Mouse (Mus musculus) kidney, postnatal 0 days (tissue): ENCODE results near the gene Ankib1. TPM values are rescaled to one million over a fixed set of nuclear protein-coding genes. Genes with fewer than 3 reads are reported as not detected.

ENCODE experiments used
- ATAC-seq: fragments of 200-750 bp; cut with Nextera tagmentation; replicated peaks from 2 replicates; pipeline ENCODE4 v1.8.0; 2017; ENCODE audit warnings: low read depth, moderate number of reproducible peaks, moderate TSS enrichment, moderate library complexity; ENCODE audit not compliant: low FRiP score
- DNase-seq: peaks from one replicate; pipeline ENCODE4 v3.0.0-alpha.2; 2016; ENCODE audit warnings: low spot score
- H3K27ac ChIP-seq: fragments of 300-500 bp; sonication (generic); 2 replicates; pipeline ENCODE4 v1.5.1; 2014; ENCODE audit warnings: mild to moderate bottlenecking
- H3K27me3 ChIP-seq: fragments of 300-500 bp; sonication (generic); 2 replicates; pipeline ENCODE4 v1.6.1; 2014; ENCODE audit warnings: low read length, mixed read lengths; ENCODE audit not compliant: insufficient read depth
- H3K36me3 ChIP-seq: fragments of 300-500 bp; sonication (generic); 2 replicates; pipeline ENCODE4 v1.6.1; 2014; ENCODE audit warnings: low read length, mixed read lengths; ENCODE audit not compliant: insufficient read depth
- H3K4me1 ChIP-seq: fragments of 300-500 bp; sonication (generic); replicated peaks from 2 replicates; pipeline ENCODE4 v1.6.1; 2014; ENCODE audit warnings: antibody characterized with exemption, low read length, mixed read lengths; ENCODE audit not compliant: insufficient read depth
- H3K4me2 ChIP-seq: fragments of 300-500 bp; sonication (generic); 2 replicates; pipeline ENCODE4 v1.6.1; 2014; ENCODE audit warnings: mild to moderate bottlenecking, low read length, moderate library complexity, mixed read lengths
- H3K4me3 ChIP-seq: fragments of 300-500 bp; sonication (generic); replicated peaks from 2 replicates; pipeline ENCODE4 v1.5.1; 2014; ENCODE audit warnings: low read depth, low read length
- H3K9ac ChIP-seq: fragments of 300-500 bp; sonication (generic); 2 replicates; pipeline ENCODE4 v1.6.1; 2014; ENCODE audit warnings: low read depth, low read length
- H3K9me3 ChIP-seq: fragments of 300-500 bp; sonication (generic); replicated peaks from 2 replicates; pipeline ENCODE4 v1.6.1; 2016; ENCODE audit warnings: low read length, inconsistent platforms, mixed read lengths
- CTCF ChIP-seq: IDR thresholded peaks from 2 replicates; pipeline ENCODE4 v1.5.1; 2016; ENCODE audit warnings: antibody characterized with exemption, low read depth, mild to moderate bottlenecking, moderate library complexity
- WGBS: fragments of 180-500 bp; shearing (Covaris S2); extraction: QIAGEN DNeasy Blood & Tissue Kit; methylation state at CpG from one replicate; pipeline ENCODE4 v1.1.7; 2014; 5-methylcytosine and 5-hydroxymethylcytosine counted together
- polyA plus RNA-seq: library from polyadenylated mRNA; unstranded; fragments of >200 nt; fragmentation: Nextera tagmentation; extraction: Ambion mirVana; gene quantifications from 2 replicates; pipeline ENCODE4 v1.2.1, GENCODE M21; 2015

The Ankib1 gene
- polyA plus RNA-seq, 1 experiment from 2014 or later = 14.1 TPM

GRCm38 (mm10) chr5:3728820-3729219 is 73.9 kb downstream of the Ankib1 start:
- Histone ChIP-seq H3K27me3 (no peaks in the 10 kb centered on the region), H3K9ac (no peak overlapping the region), H3K4me3 (no peak overlapping the region), H3K4me1 (no peaks in the 10 kb centered on the region), H3K27ac (no peak overlapping the region), H3K36me3 (0 out of 2 replicates have a peak, but pooled peaks cover 4% of the 10 kb centered on the region), H3K4me2 (no peak overlapping the region), H3K9me3 (no peaks in the 10 kb centered on the region)
- no peak for TF ChIP-seq CTCF
- 68% methylated on average over 5 of the region's 5 CpGs for WGBS
- ATAC-seq (no peak), DNase-seq (peak; percentile 16)

GRCm38 (mm10) chr5:3725491-3725890 is 77.2 kb downstream of the Ankib1 start:
- WGBS = 92% methylated on average over 1 of the region's 1 CpGs
- Histone ChIP-seq H3K27me3 (no peaks in the 10 kb centered on the region), H3K9me3 (no peaks in the 10 kb centered on the region), H3K27ac (no peak overlapping the region), H3K9ac (no peak overlapping the region), H3K4me3 (no peak overlapping the region), H3K36me3 (0 out of 2 replicates have a peak, but pooled peaks cover 3% of the 10 kb centered on the region), H3K4me1 (no peaks in the 10 kb centered on the region), H3K4me2 (no peak overlapping the region)
- no peak for TF ChIP-seq CTCF
- ATAC-seq (no peak), DNase-seq (no peak)

GRCm38 (mm10) chr5:3723415-3723814 is 79.3 kb downstream of the Ankib1 start:
- Histone ChIP-seq H3K27me3 (no peaks in the 10 kb centered on the region), H3K27ac (no peak overlapping the region), H3K9me3 (no peaks in the 10 kb centered on the region), H3K4me3 (no peak overlapping the region), H3K36me3 (0 out of 2 replicates have a peak, but pooled peaks cover 12% of the 10 kb centered on the region), H3K9ac (no peak overlapping the region), H3K4me1 (no peaks in the 10 kb centered on the region), H3K4me2 (no peak overlapping the region)
- WGBS = 92% methylated on average over 2 of the region's 2 CpGs
- TF ChIP-seq CTCF = no peak
- DNase-seq (no peak), ATAC-seq (no peak)

GRCm38 (mm10) chr5:3722873-3723272 is 79.9 kb downstream of the Ankib1 start:
- TF ChIP-seq CTCF = no peak
- ATAC-seq (no peak), DNase-seq (no peak)
- no peak overlapping the region for H3K9ac ChIP-seq
- H3K4me3 ChIP-seq = no peak overlapping the region
- WGBS = 93% methylated on average over 2 of the region's 2 CpGs
- H3K27ac ChIP-seq = no peak overlapping the region
- H3K4me2 ChIP-seq = no peak overlapping the region
- 0 out of 2 replicates have a peak, but pooled peaks cover 12% of the 10 kb centered on the region for H3K36me3 ChIP-seq
- H3K27me3 ChIP-seq = no peaks in the 10 kb centered on the region
- H3K4me1 ChIP-seq = no peaks in the 10 kb centered on the region
- H3K9me3 ChIP-seq = no peaks in the 10 kb centered on the region

- TF ChIP-seq CTCF = no peak
- Histone ChIP-seq H3K36me3 (0 out of 2 replicates have a peak, but pooled peaks cover 12% of the 10 kb centered on the region), H3K9ac (no peak overlapping the region), H3K9me3 (no peaks in the 10 kb centered on the region), H3K27me3 (no peaks in the 10 kb centered on the region), H3K27ac (no peak overlapping the region), H3K4me1 (no peaks in the 10 kb centered on the region), H3K4me3 (no peak overlapping the region), H3K4me2 (no peak overlapping the region)
- DNase-seq = no peak
- no peak for ATAC-seq
- 93% methylated on average over 4 of the region's 4 CpGs for WGBS
These were observed 83.4 kb downstream of the Ankib1 start for GRCm38 (mm10) chr5:3719371-3719770.

GRCm38 (mm10) chr5:3715800-3716199 is 86.9 kb downstream of the Ankib1 start:
- Histone ChIP-seq H3K36me3 (peaks cover 13% of the 10 kb centered on the region; the same call in 1 of the 2 replicates), H3K9me3 (no peaks in the 10 kb centered on the region), H3K4me2 (no peak overlapping the region), H3K27ac (no peak overlapping the region), H3K9ac (no peak overlapping the region), H3K27me3 (no peaks in the 10 kb centered on the region), H3K4me3 (no peak overlapping the region), H3K4me1 (no peaks in the 10 kb centered on the region)
- no peak for TF ChIP-seq CTCF
- no peak for DNase-seq
- no peak for ATAC-seq
- WGBS = 96% methylated on average over 5 of the region's 5 CpGs

- DNase-seq (peak; percentile 63), ATAC-seq (0 out of 2 replicates have a peak, but pooled peaks have one; percentile 25)
- no peak overlapping the region for H3K4me2 ChIP-seq
- no peak for TF ChIP-seq CTCF
- H3K9me3 ChIP-seq = no peaks in the 10 kb centered on the region
- H3K4me1 ChIP-seq = no peaks in the 10 kb centered on the region
- no peak overlapping the region for H3K27ac ChIP-seq
- WGBS = 42% methylated on average over 4 of the region's 4 CpGs
- H3K4me3 ChIP-seq = no peak overlapping the region
- no peak overlapping the region for H3K9ac ChIP-seq
- H3K36me3 ChIP-seq = peaks cover 14% of the 10 kb centered on the region; the same call in 1 of the 2 replicates
- no peaks in the 10 kb centered on the region for H3K27me3 ChIP-seq
These were observed 100.5 kb downstream of the Ankib1 start for GRCm38 (mm10) chr5:3702180-3702579.
